Mouse (Mus musculus): ENCODE results near the gene Chrm3. TPM values are rescaled to one million over a fixed set of nuclear protein-coding genes. Genes with fewer than 3 reads are reported as not detected.
"Not testable (repeated sequence)": the region's sequence is repeated elsewhere in the genome, so short reads cannot be mapped to it uniquely, and the experiment has no call there.

The Chrm3 gene
- polyA plus RNA-seq, 1 experiment = not detected

GRCm38 (mm10) chr13:9846543-9847434 is 513.9 kb downstream of the Chrm3 start:
- Histone ChIP-seq H3K27me3 (ENCODE audit: control insufficient read depth, insufficient read depth, insufficient read length) (peaks cover 7% of the 10 kb centered on the region), H3K79me2 (ENCODE audit: control insufficient read depth, insufficient read depth) (no peaks in the 10 kb centered on the region), H3K79me3 (ENCODE audit: low read depth) (no peaks in the 10 kb centered on the region), H3ac (ENCODE audit: control insufficient read depth, insufficient read length, low read depth) (no peak overlapping the region), H3K4me3 (ENCODE audit: insufficient read depth, poor library complexity, severe bottlenecking) (no peak overlapping the region), H3K36me3 (ENCODE audit: control insufficient read depth, insufficient read depth) (no peaks in the 10 kb centered on the region)
- TF ChIP-seq MYOD1 (IDR thresholded peaks at IDR 0.05; ENCODE audit: control insufficient read depth, insufficient read length, low read depth) (no peak), CTCF (IDR thresholded peaks at IDR 0.05; ENCODE audit: control insufficient read depth, insufficient read depth, insufficient read length) (peak; percentile 95)

GRCm38 (mm10) chr13:9834146-9834679 is 526.4 kb downstream of the Chrm3 start:
- not testable (repeated sequence) for H3K4me3 ChIP-seq (ENCODE audit: insufficient read depth, poor library complexity, severe bottlenecking); H3ac ChIP-seq (ENCODE audit: control insufficient read depth, insufficient read length, low read depth); H3K79me3 ChIP-seq (ENCODE audit: low read depth); H3K36me3 ChIP-seq (ENCODE audit: control insufficient read depth, insufficient read depth); H3K79me2 ChIP-seq (ENCODE audit: control insufficient read depth, insufficient read depth); H3K27me3 ChIP-seq (ENCODE audit: control insufficient read depth, insufficient read depth, insufficient read length)

- no peak overlapping the region for H3K4me3 ChIP-seq (ENCODE audit: insufficient read depth, poor library complexity, severe bottlenecking)
- H3K36me3 ChIP-seq (ENCODE audit: control insufficient read depth, insufficient read depth) = no peaks in the 10 kb centered on the region
- H3K79me3 ChIP-seq (ENCODE audit: low read depth) = no peaks in the 10 kb centered on the region
- TF ChIP-seq MYOG (IDR thresholded peaks at IDR 0.05; ENCODE audit: control insufficient read depth, extremely low read depth, insufficient read length) (no peak), MAX (IDR thresholded peaks at IDR 0.05) (no peak), FOSL1 (IDR thresholded peaks at IDR 0.05; ENCODE audit: insufficient read depth, low read length, poor library complexity, severe bottlenecking) (no peak), CEBPB (IDR thresholded peaks at IDR 0.05; ENCODE audit: low read depth) (no peak), CTCF (IDR thresholded peaks at IDR 0.05; ENCODE audit: control insufficient read depth, insufficient read depth, insufficient read length) (no peak), MYOD1 (IDR thresholded peaks at IDR 0.05; ENCODE audit: control insufficient read depth, insufficient read length, low read depth) (no peak), USF1 (IDR thresholded peaks at IDR 0.05; ENCODE audit: low read depth) (no peak)
- no peaks in the 10 kb centered on the region for H3K79me2 ChIP-seq (ENCODE audit: control insufficient read depth, insufficient read depth)
- no peak overlapping the region for H3ac ChIP-seq (ENCODE audit: control insufficient read depth, insufficient read length, low read depth)
- no peaks in the 10 kb centered on the region for H3K27me3 ChIP-seq (ENCODE audit: control insufficient read depth, insufficient read depth, insufficient read length)
Observed at GRCm38 (mm10) chr13:9826227-9826626, 534.4 kb downstream of the Chrm3 start.

Small RNA genes within 50 kb of the gene (microRNA-seq; reads per million reads assigned to microRNA genes)
- gene Gm24187 (ENCODE audit: borderline microRNAs expressed) = not detected
